Comparison of ENCODE assay signal across 8 mouse cellular contexts in the genomic region with DNA sequence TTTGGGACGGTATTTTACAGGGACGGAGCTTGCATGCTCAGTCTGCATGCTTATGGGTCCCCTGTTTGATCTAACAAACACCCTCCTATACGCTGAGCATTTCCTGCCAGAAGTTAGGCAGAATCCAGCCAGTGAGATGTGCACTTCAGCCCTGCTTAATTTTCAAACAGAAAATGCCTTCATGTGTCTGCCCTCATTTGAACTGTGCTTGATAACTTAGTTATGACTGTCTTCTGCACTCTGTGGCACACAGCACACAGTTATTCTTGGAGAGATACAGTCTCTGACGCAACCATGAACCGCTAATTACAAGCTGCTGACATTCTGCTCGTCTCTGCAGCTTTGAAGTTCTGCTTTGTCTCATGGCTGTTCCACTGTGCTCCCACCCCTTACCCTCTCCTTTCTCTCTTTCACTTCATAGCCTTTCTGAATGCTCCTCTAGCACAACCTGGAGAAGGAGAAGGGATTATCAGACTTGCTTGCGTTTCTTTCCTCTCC.
A peak's percentile ranks its signal among the peaks of the same experiment; 100 is the strongest.
DNase-seq lines count a peak whose midpoint lies in the region; ATAC-seq lines count a peak whose summit lies in the region.

No protein-coding gene starts in this region.

- peak; percentile 14 for DNase-seq in gastrocnemius, adult 18-20 months (ENCODE audit: low spot score)
- DNase-seq in gastrocnemius, adult 8-10 months (ENCODE audit: low spot score in 2 of 2), result no peak
- peak; percentile 70 for DNase-seq in kidney, postnatal 14 days
- no peak for DNase-seq in liver, embryonic 11.5 days (ENCODE audit: low spot score)
- DNase-seq in natural killer cell, adult 2 months (ENCODE audit: low spot score in 2 of 2), result peak; percentile 7 to 12
- DNase-seq in thymus, postnatal 25 days, result peak; percentile 72

- H3K27me3 ChIP-seq in embryonic facial prominence, embryonic 12.5 days, result no peaks in the 10 kb centered on the region
- H3K27me3 ChIP-seq in heart, embryonic 12.5 days (replicated peaks), result no peaks in the 10 kb centered on the region
- H3K27me3 ChIP-seq in liver, embryonic 11.5 days (replicated peaks; ENCODE audit: control insufficient read depth, insufficient read depth, low read length), result no peaks in the 10 kb centered on the region

- no peaks in the 10 kb centered on the region for H3K9me3 ChIP-seq in embryonic facial prominence, embryonic 12.5 days
- no peaks in the 10 kb centered on the region for H3K9me3 ChIP-seq in heart, embryonic 12.5 days (replicated peaks)
- H3K9me3 ChIP-seq in liver, embryonic 11.5 days (ENCODE audit: control insufficient read depth, low read length), result no peaks in the 10 kb centered on the region

- peak overlapping the region; percentile 20 for H3K4me3 ChIP-seq in embryonic facial prominence, embryonic 12.5 days
- H3K4me3 ChIP-seq in heart, embryonic 12.5 days, result peak overlapping the region; percentile 33
- H3K4me3 ChIP-seq in liver, embryonic 11.5 days (ENCODE audit: low read depth, low read length), result peak overlapping the region; percentile 13; the same call in 1 of the 2 replicates

- peak overlapping the region; percentile 98 for H3K27ac ChIP-seq in embryonic facial prominence, embryonic 12.5 days
- H3K27ac ChIP-seq in heart, embryonic 12.5 days (ENCODE audit: poor library complexity, severe bottlenecking), result peak overlapping the region; percentile 90
- 0 out of 2 replicates have a peak overlapping the region, but pooled peaks have one; percentile 21 for H3K27ac ChIP-seq in liver, embryonic 11.5 days (ENCODE audit: low read depth, low read length)

- 6% methylated on average over 7 of the region's 7 CpGs for WGBS in embryonic facial prominence, embryonic 12.5 days
- WGBS in heart, embryonic 12.5 days, result 6% methylated on average over 7 of the region's 7 CpGs
- WGBS in liver, embryonic 11.5 days, result 16% methylated on average over 7 of the region's 7 CpGs

- no peaks in the 10 kb centered on the region for H3K36me3 ChIP-seq in embryonic facial prominence, embryonic 12.5 days
- no peaks in the 10 kb centered on the region for H3K36me3 ChIP-seq in heart, embryonic 12.5 days
- H3K36me3 ChIP-seq in liver, embryonic 11.5 days (ENCODE audit: control insufficient read depth, insufficient read depth, low read length), result no peaks in the 10 kb centered on the region

- H3K4me1 ChIP-seq in embryonic facial prominence, embryonic 12.5 days, result peaks cover 42% of the 10 kb centered on the region
- peaks cover 60% of the 10 kb centered on the region for H3K4me1 ChIP-seq in heart, embryonic 12.5 days (replicated peaks)
- H3K4me1 ChIP-seq in liver, embryonic 11.5 days (replicated peaks; ENCODE audit: control insufficient read depth, insufficient read depth, low read length), result peaks cover 9% of the 10 kb centered on the region

- H3K4me2 ChIP-seq in embryonic facial prominence, embryonic 12.5 days (replicated peaks), result peak overlapping the region; percentile 53
- H3K4me2 ChIP-seq in heart, embryonic 12.5 days, result peak overlapping the region; percentile 68
- H3K4me2 ChIP-seq in liver, embryonic 11.5 days, result peak overlapping the region; percentile 52

- H3K9ac ChIP-seq in embryonic facial prominence, embryonic 12.5 days, result peak overlapping the region; percentile 22; the same call in 1 of the 2 replicates
- H3K9ac ChIP-seq in heart, embryonic 12.5 days, result peak overlapping the region; percentile 46; the same call in 1 of the 2 replicates
- no peak overlapping the region for H3K9ac ChIP-seq in liver, embryonic 11.5 days (ENCODE audit: low read depth, low read length)

- peak; percentile 22 for ATAC-seq in embryonic facial prominence, embryonic 12.5 days (ENCODE audit: insufficient number of reproducible peaks, insufficient read depth, low FRiP score, low TSS enrichment)
- peak; percentile 58 for ATAC-seq in heart, embryonic 12.5 days (ENCODE audit: insufficient number of reproducible peaks, low FRiP score)
- ATAC-seq in liver, embryonic 11.5 days (replicated peaks; ENCODE audit: low FRiP score), result peak; percentile 72

Comparison
In these comparisons a context has a peak if more than half of its experiments do, and no peak if none do; other contexts are left out.
1. DNase-seq: peak in gastrocnemius, adult 18-20 months (single experiment), kidney, postnatal 14 days (single experiment), natural killer cell, adult 2 months (2 of 2) and thymus, postnatal 25 days (single experiment); none in gastrocnemius, adult 8-10 months (0 of 2) and liver, embryonic 11.5 days (single experiment).
2. ATAC-seq: peak in every context shown above with its lines; median percentile 72 in liver, embryonic 11.5 days; 58 in heart, embryonic 12.5 days; 22 in embryonic facial prominence, embryonic 12.5 days.
3. H3K27ac ChIP-seq: peak in every context shown above with its lines; median percentile 98 in embryonic facial prominence, embryonic 12.5 days; 90 in heart, embryonic 12.5 days; 21 in liver, embryonic 11.5 days.
4. Peak in every context shown above with its lines, with median percentiles within 50 percentile points of each other: H3K4me2 ChIP-seq and H3K4me3 ChIP-seq.